Mouse (Mus musculus) limb, embryonic 15.5 days (tissue): ENCODE results near the gene Il1rl2. TPM values are rescaled to one million over a fixed set of nuclear protein-coding genes. Genes with fewer than 3 reads are reported as not detected.
A peak's percentile ranks its signal among the peaks of the same experiment; 100 is the strongest.

ENCODE experiments used
- ATAC-seq: fragments of 200-750 bp; cut with Nextera tagmentation; 2 replicates; pipeline ENCODE4 v1.8.0; 2017; ENCODE audit warnings: low read depth, moderate TSS enrichment; ENCODE audit not compliant: insufficient number of reproducible peaks, low FRiP score, low TSS enrichment
- H3K27ac ChIP-seq: fragments of 300-500 bp; sonication (generic); 2 replicates; pipeline ENCODE4 v1.5.1; 2015; ENCODE audit warnings: moderate library complexity, mild to moderate bottlenecking, inconsistent platforms
- H3K27me3 ChIP-seq: fragments of 300-500 bp; sonication (generic); 2 replicates; pipeline ENCODE4 v1.6.1; 2015; ENCODE audit warnings: inconsistent platforms
- H3K36me3 ChIP-seq: fragments of 300-500 bp; sonication (generic); 2 replicates; pipeline ENCODE4 v1.6.1; 2015; ENCODE audit warnings: inconsistent platforms
- H3K4me1 ChIP-seq: fragments of 300-500 bp; sonication (generic); 2 replicates; pipeline ENCODE4 v1.6.1; 2015; ENCODE audit warnings: inconsistent platforms
- H3K4me2 ChIP-seq: fragments of 300-500 bp; sonication (generic); 2 replicates; pipeline ENCODE4 v1.6.1; 2015; ENCODE audit warnings: mild to moderate bottlenecking, inconsistent platforms
- H3K4me3 ChIP-seq: fragments of 300-500 bp; sonication (generic); 2 replicates; pipeline ENCODE4 v1.5.1; 2015; ENCODE audit warnings: mild to moderate bottlenecking, inconsistent platforms
- H3K9ac ChIP-seq: fragments of 300-500 bp; sonication (generic); 2 replicates; pipeline ENCODE4 v1.6.1; 2015; ENCODE audit warnings: inconsistent platforms
- H3K9me3 ChIP-seq: fragments of 300-500 bp; sonication (generic); 2 replicates; pipeline ENCODE4 v1.6.1; 2016; ENCODE audit warnings: inconsistent platforms
- WGBS: fragments of 180-500 bp; shearing (Covaris S2); methylation state at CpG from one replicate; pipeline ENCODE4 v1.1.7; 2015; 5-methylcytosine and 5-hydroxymethylcytosine counted together
- polyA plus RNA-seq: library from polyadenylated mRNA; unstranded; fragments of >200 nt; fragmentation: Nextera tagmentation; extraction: Ambion mirVana; gene quantifications from 2 replicates; pipeline ENCODE4 v1.2.1, GENCODE M21; 2015

Gene Il1rl2
- 9.7 and 10.1 TPM in 2 replicates for polyA plus RNA-seq

DNA sequence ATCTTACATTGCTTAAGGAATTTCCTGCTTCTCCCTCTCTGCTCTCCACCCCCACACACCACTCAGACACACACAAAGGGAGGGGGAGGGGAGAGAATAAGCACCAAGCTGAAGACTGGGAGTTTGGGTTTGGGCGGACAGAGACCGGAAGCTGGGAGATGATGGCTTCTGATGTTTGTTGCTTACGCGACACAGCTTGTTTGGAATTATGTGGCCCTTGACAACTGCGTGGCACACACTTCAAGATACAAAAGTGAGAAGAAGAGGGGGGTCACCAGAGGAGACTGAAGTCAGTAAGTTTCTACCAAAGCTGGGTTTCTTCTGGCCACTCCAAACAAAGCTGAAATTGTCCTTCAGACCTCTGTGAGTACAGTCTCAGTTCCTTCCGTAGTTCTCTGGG, at the start of gene Il1rl2:
Gene Il1rl2 (plus strand): TSS at position 154 of the 400 bp plus-strand sequence.
- Histone ChIP-seq H3K9me3 (no peaks in the 10 kb centered on the region), H3K4me2 (peak within 1 kb of the TSS; percentile 82), H3K27ac (peak within 1 kb of the TSS; percentile 43; the same call in 1 of the 2 replicates), H3K27me3 (peaks cover 12% of the 10 kb centered on the region), H3K9ac (peak within 1 kb of the TSS; percentile 24; the same call in 1 of the 2 replicates), H3K36me3 (no peaks in the 10 kb centered on the region), H3K4me1 (peaks cover 23% of the 10 kb centered on the region), H3K4me3 (peak within 1 kb of the TSS; percentile 46)
- WGBS, result 34% methylated on average over 6 of the region's 6 CpGs
- ATAC-seq, result no peak; the same call in 1 of the 2 replicates

DNA sequence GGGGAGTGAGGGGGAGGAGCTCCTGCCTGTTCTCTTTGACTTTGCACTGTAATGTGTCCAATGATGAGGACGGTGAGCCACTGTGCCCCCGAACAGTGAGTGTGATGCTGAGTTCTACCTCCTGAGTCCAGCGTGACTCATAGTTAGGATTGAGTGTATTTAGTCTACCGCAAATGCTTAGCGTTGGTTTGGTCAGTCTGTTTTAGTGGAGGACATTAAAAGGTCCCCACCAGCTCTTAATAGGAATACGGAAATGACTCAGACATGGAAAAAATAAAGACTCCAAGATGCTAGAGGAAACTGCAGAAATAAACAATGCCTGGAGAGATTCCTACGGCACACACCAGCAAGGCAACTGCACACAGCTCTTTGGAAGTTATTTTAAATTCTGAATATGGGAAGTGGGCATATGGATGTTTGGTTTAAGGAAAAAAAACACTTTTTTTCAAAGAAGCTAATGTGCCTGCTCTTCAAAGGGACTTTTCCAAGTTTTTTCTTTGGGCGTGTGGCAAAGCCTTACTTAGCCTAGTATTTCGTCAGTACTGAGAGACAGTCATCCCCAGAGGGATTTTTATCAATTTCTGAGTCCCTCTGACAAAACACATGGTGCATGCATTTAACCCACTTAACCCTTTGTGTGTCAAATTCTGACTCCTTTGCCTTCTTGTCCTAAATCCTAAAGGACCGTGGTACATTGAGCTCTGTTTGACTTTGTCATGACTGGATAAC, 49.0 kb upstream of the Il1rl2 start:
- Histone ChIP-seq H3K27ac (peak overlapping the region; percentile 40; the same call in 1 of the 2 replicates), H3K9ac (no peak overlapping the region), H3K36me3 (no peaks in the 10 kb centered on the region), H3K4me1 (peaks cover 15% of the 10 kb centered on the region; the same call in 1 of the 2 replicates), H3K4me2 (no peak overlapping the region), H3K9me3 (no peaks in the 10 kb centered on the region), H3K4me3 (no peak overlapping the region), H3K27me3 (no peaks in the 10 kb centered on the region)
- no peak for ATAC-seq
- 52% methylated on average over 10 of the region's 10 CpGs for WGBS

DNA sequence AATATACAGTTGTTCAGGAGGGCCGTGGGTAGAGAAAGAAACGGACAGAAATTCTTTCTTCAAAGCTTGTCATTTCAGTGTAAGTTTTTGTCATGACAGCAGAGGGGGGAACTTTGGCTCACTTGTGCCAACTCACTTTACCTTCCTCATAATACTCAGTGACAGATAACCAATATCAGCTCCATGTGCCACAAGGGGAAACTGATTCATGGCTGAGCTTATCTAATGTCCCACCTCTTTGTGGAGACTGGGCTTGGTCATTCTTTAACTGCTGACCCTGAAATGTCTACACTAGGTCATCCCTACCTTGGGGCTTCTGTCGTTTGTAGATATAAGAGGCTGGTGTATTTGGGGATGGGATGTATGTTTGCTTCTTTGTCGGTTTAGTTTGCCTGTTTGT, 46.5 kb upstream of the Il1rl2 start:
- Histone ChIP-seq H3K4me3 (no peak overlapping the region), H3K36me3 (no peaks in the 10 kb centered on the region), H3K27me3 (no peaks in the 10 kb centered on the region), H3K9me3 (no peaks in the 10 kb centered on the region), H3K4me1 (peaks cover 12% of the 10 kb centered on the region; the same call in 1 of the 2 replicates), H3K9ac (no peak overlapping the region), H3K27ac (no peak overlapping the region), H3K4me2 (no peak overlapping the region)
- WGBS, result 86% methylated on average over 4 of the region's 4 CpGs
- no peak for ATAC-seq

DNA sequence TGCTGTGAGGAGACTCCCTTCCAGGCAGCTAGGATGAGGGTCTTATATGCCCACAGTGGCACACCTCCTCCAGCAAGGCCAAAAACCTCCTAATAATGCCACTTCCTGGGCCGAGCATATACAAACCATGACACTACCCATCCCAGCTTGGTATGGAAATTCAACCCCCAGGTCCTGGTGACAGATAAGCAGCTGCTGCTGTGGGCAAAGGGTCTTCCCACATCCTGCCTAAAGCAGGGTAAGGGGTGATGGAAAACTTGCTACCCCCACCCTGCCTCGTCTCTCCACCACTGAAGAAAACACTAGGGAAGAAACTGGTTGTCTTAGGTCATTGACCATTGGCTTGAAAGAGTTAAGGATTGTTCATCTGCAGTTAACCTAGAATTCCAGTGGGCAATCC, 45.7 kb upstream of the Il1rl2 start:
- Histone ChIP-seq H3K9me3 (no peaks in the 10 kb centered on the region), H3K27me3 (no peaks in the 10 kb centered on the region), H3K9ac (no peak overlapping the region), H3K4me1 (peaks cover 12% of the 10 kb centered on the region; the same call in 1 of the 2 replicates), H3K4me2 (no peak overlapping the region), H3K4me3 (no peak overlapping the region), H3K27ac (0 out of 2 replicates have a peak overlapping the region, but pooled peaks have one; percentile 47), H3K36me3 (no peaks in the 10 kb centered on the region)
- 68% methylated on average over 2 of the region's 2 CpGs for WGBS
- no peak for ATAC-seq

DNA sequence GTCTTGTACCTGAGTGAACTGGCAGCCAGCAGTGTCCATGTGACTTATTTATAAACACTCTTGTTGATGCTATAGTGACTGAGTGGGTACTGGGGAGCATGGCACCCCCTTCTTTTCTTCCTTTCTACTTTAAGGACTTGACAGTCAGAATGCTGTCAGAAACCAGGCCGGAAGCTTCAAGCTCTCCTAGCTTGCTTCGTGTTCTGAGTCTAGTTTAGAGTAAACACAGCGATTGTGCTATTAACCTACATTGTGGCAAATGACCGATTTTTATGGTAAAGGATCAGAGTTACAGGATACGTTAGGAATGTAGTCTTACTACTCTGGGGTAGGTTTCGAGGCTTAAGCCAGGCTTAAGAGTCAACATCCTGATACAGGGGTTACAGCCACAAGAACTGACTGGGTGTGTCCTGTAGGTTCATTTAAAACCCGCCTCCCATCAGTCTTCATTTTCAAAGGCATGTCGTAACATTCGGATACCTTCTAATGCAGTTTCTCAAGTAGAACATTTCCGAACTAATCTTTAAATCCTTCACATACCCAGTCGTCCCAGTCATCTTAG, 45.1 kb upstream of the Il1rl2 start:
- H3K4me3 ChIP-seq, result no peak overlapping the region
- no peak overlapping the region for H3K4me2 ChIP-seq
- 57% methylated on average over 11 of the region's 11 CpGs for WGBS
- peaks cover 11% of the 10 kb centered on the region; the same call in 1 of the 2 replicates for H3K4me1 ChIP-seq
- H3K9me3 ChIP-seq, result no peaks in the 10 kb centered on the region
- no peak for ATAC-seq
- no peak overlapping the region for H3K9ac ChIP-seq
- H3K27ac ChIP-seq, result 0 out of 2 replicates have a peak overlapping the region, but pooled peaks have one; percentile 47
- no peaks in the 10 kb centered on the region for H3K36me3 ChIP-seq
- H3K27me3 ChIP-seq, result no peaks in the 10 kb centered on the region

DNA sequence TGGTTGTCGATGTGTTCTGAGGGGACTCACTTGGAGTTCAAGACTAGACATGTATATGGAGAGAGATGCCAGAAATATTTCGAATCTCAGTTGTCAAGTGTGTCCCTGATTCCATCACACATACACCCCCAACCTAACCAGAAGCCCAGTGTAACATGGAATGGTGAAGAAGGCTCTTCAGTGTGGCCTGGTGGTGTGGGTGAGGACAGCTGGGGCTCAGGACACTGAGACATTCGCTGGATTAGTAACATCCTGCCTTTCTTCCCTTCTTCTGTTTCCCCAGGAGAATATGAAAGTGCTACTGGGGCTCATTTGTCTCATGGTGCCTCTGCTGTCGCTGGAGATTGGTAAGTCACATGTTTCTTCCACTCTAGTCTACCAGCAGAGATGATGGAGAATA, 42.5 kb upstream of the Il1rl2 start:
- no peak overlapping the region for H3K4me3 ChIP-seq
- no peaks in the 10 kb centered on the region for H3K36me3 ChIP-seq
- H3K4me2 ChIP-seq, result no peak overlapping the region
- H3K27me3 ChIP-seq, result no peaks in the 10 kb centered on the region
- no peak overlapping the region for H3K9ac ChIP-seq
- no peak overlapping the region for H3K27ac ChIP-seq
- H3K9me3 ChIP-seq, result no peaks in the 10 kb centered on the region
- WGBS, result 68% methylated on average over 4 of the region's 4 CpGs
- peaks cover 2% of the 10 kb centered on the region; the same call in 1 of the 2 replicates for H3K4me1 ChIP-seq
- no peak for ATAC-seq

DNA sequence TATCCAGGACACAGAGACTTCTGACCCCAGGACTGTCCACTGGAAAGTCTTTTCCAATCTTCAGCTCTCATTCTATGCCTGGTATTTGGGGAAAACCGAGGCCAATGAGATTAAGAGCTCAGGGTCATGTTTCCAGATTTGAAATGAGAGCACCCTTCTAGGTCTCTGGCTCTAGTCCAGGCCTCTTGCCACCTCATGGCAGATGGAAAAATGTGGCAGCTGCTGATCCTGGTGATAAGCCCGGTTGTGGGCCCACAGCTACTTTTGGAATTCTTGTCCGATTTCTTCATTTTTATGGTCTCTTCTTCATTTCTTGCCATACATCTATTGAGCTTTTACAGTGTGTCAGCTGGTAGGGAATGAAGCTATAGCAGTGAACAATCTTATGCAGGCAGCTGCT, 42.0 kb upstream of the Il1rl2 start:
- Histone ChIP-seq H3K9ac (no peak overlapping the region), H3K4me1 (peaks cover 2% of the 10 kb centered on the region; the same call in 1 of the 2 replicates), H3K36me3 (no peaks in the 10 kb centered on the region), H3K27me3 (no peaks in the 10 kb centered on the region), H3K4me2 (no peak overlapping the region), H3K4me3 (no peak overlapping the region), H3K9me3 (no peaks in the 10 kb centered on the region), H3K27ac (no peak overlapping the region)
- no peak for ATAC-seq
- WGBS, result 57% methylated on average over 3 of the region's 3 CpGs

DNA sequence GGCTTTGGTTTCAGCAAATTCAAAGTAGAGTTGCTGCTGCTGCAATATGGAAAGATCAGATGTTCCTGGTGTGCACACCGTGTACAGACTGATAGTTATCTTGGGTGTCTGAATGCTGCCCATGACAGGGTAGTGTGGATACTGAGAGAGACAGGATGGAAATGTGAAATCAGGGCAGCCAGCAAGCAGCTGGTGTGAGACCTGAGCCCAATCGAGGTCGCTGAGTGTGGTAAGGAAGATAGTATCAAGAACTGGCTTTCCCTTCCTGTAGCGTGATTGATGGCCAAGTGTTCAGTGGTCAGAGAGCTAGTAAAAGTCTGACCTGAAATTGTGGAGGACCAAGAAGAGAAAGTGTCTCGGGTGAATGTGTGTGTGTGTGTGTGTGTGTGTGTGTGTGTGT, 40.4 kb upstream of the Il1rl2 start:
- ATAC-seq, result no peak
- no peak overlapping the region for H3K27ac ChIP-seq
- no peak overlapping the region for H3K4me3 ChIP-seq
- no peaks in the 10 kb centered on the region for H3K27me3 ChIP-seq
- no peak overlapping the region for H3K4me2 ChIP-seq
- no peaks in the 10 kb centered on the region for H3K36me3 ChIP-seq
- 59% methylated on average over 5 of the region's 5 CpGs for WGBS
- no peak overlapping the region for H3K9ac ChIP-seq
- H3K9me3 ChIP-seq, result no peaks in the 10 kb centered on the region
- H3K4me1 ChIP-seq, result peaks cover 2% of the 10 kb centered on the region; the same call in 1 of the 2 replicates

DNA sequence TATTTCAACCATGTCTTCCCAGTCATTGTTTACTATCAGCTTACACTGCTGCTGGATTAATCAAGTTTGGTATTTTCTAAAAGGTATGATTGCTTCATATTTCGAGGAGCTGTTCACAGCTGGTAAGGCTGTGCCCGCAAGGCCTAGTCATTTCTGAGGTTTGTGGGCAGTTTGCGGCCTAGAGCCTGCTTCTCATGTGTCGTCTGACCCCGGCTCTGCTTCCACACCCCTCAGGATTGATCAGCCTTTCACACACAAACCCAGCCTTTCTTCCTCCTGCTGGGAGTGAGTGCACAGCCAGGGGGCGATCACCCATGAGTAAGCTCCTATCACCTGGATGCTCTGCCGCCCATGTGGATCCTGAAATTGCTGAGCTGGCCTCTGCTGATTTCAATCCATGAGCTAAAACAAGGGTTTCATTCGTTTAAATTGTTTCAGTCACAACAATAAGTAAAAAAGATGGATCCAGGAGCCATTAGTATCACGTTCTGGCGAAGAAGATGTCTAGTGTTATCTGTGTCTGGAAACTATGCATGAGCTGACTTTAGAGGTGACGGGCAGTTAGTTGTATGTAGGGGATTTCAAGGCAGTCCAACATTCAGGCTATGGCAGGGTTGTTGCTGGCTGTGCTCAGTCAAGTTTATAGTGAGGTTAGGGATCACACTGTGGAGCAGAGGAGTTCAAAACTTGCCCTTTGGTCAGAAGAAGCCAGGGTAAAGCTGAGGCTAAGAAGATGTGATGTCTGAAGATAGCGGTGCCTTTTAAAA, 33.7 kb upstream of the Il1rl2 start:
- H3K4me3 ChIP-seq, result no peak overlapping the region
- no peak for ATAC-seq
- H3K27ac ChIP-seq, result no peak overlapping the region
- no peak overlapping the region for H3K4me2 ChIP-seq
- H3K36me3 ChIP-seq, result no peaks in the 10 kb centered on the region
- no peaks in the 10 kb centered on the region for H3K4me1 ChIP-seq
- 73% methylated on average over 12 of the region's 12 CpGs for WGBS
- H3K9me3 ChIP-seq, result no peaks in the 10 kb centered on the region
- H3K27me3 ChIP-seq, result no peaks in the 10 kb centered on the region
- no peak overlapping the region for H3K9ac ChIP-seq

DNA sequence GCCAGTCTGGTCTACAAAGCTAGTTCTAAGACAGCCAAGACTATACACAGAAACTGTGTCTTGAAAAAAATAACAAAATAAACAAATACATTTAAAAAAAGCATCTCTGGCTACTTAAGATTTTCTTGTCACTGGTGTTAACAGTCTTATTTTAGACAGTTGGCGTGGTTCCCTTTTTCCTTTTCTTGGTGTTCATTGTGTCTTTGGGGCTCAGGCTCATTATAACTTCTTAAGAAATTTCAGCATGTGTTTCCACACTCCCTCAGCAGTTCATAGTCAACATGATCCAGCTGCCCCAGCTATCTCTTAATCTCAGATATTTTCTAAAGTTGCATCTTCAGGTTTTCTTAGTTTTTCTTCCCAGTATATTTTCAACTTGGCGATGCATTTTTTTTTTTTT, 32.2 kb upstream of the Il1rl2 start:
- Histone ChIP-seq H3K27me3 (no peaks in the 10 kb centered on the region), H3K9me3 (no peaks in the 10 kb centered on the region), H3K36me3 (no peaks in the 10 kb centered on the region), H3K4me2 (no peak overlapping the region), H3K4me1 (no peaks in the 10 kb centered on the region), H3K27ac (no peak overlapping the region), H3K4me3 (no peak overlapping the region), H3K9ac (no peak overlapping the region)
- no peak for ATAC-seq
- 88% methylated on average over 2 of the region's 2 CpGs for WGBS

DNA sequence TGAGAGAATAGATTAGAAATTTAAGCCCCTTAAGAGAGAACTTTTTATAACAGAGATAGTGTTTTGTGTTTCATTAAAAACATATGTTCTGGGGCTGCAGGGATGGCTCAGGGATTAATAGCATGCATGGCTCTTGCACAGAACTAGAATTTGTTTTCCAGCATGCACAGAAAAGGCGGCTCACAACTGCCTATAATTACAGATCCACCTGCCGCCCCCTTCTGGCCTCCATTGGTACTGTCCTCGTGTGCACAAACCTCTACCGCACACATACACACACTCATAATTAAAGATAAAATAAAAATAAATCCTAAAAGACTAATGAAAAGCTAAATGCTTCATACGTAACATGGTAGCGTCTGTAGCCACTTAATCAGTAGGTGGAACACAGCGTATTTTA, 30.5 kb upstream of the Il1rl2 start:
- ATAC-seq, result no peak
- 81% methylated on average over 7 of the region's 7 CpGs for WGBS
- Histone ChIP-seq H3K36me3 (no peaks in the 10 kb centered on the region), H3K9ac (no peak overlapping the region), H3K4me1 (no peaks in the 10 kb centered on the region), H3K9me3 (no peaks in the 10 kb centered on the region), H3K27ac (no peak overlapping the region), H3K4me2 (no peak overlapping the region), H3K27me3 (no peaks in the 10 kb centered on the region), H3K4me3 (no peak overlapping the region)

DNA sequence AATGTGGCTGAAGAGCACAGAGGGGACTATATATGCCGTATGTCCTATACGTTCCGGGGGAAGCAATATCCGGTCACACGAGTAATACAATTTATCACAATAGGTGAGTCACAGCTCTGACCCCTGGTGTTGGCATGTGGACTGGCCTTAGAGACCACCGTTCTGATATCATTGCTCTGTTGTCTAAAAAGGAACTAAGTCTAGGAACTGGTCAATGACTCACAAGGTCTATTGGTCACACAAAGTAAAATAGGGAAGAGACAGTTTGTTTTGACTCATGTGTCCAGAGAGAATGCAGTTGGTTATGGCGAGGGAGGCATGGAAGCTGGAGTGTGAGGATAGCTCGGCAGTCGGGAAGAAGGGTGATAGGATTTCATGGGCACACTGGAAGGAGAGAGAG, 29.6 kb upstream of the Il1rl2 start:
- 89% methylated on average over 9 of the region's 9 CpGs for WGBS
- Histone ChIP-seq H3K4me1 (no peaks in the 10 kb centered on the region), H3K4me2 (no peak overlapping the region), H3K4me3 (no peak overlapping the region), H3K27me3 (no peaks in the 10 kb centered on the region), H3K27ac (no peak overlapping the region), H3K9me3 (no peaks in the 10 kb centered on the region), H3K9ac (no peak overlapping the region), H3K36me3 (no peaks in the 10 kb centered on the region)
- ATAC-seq, result no peak
